Mouse (Mus musculus) kidney, adult 2 months (tissue): ENCODE measurements around the gene Plch2.

ENCODE experiments used
- CTCF ChIP-seq: fragments of 200-500 bp; conservative IDR thresholded peaks from 2 replicates; pipeline ENCODE4 v1.5.1; 2011; ENCODE audit warnings: low read depth, mild to moderate bottlenecking, control low read depth, low read length, moderate library complexity, mixed read lengths; ENCODE audit not compliant: insufficient read depth, insufficient read length
- POLR2A ChIP-seq: fragments of 200-500 bp; IDR thresholded peaks from one replicate; pipeline ENCODE4 v1.6.1; 2011; ENCODE audit warnings: low read depth, low read length, control low read depth

- TF ChIP-seq CTCF (no peak), POLR2A (peak; percentile 90)
These were observed 92.5 kb downstream of the Plch2 start, which contains the start of gene Pank4 for GRCm38 (mm10) chr4:154963901-154964580.
